Mouse (Mus musculus): ENCODE data around the gene Krr1.
"Not testable (repeated sequence)": the region's sequence is repeated elsewhere in the genome, so short reads cannot be mapped to it uniquely, and the experiment has no call there.

The Krr1 gene

DNA sequence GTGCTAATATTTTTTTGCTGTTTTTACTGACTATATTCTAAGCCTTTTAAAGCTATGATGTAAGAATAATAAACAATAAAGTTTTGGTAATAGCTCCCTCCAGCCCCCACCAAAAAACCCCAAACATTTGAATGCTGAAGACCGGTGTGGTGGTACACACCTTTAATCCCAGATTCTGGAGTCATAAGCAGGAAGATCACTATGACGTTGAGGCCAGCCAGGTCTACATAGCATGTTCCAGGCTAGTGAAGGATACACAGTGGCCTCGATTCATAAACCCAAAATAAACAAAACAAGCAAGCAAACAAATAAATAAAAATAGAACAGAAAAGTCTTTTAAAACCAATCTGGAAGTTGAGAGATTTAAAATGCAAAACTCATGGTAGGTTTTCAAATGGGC, 535 bp upstream of the Krr1 start:
- no peak for DNase-seq (ENCODE audit: low read depth, low spot score)

- DNase-seq (ENCODE audit: low read depth, low spot score) = peak; percentile 48
Observed at GRCm38 (mm10) chr10:111977584-111977983, 5.1 kb downstream of the Krr1 start.

GRCm38 (mm10) chr10:111983070-111983469, 10.6 kb downstream of the Krr1 start:
- no peak for DNase-seq (ENCODE audit: low read depth, low spot score)

- DNase-seq (ENCODE audit: low read depth, low spot score) = no peak
Observed at GRCm38 (mm10) chr10:111986453-111986852, 14.0 kb downstream of the Krr1 start.

GRCm38 (mm10) chr10:111995803-111996548, 23.5 kb downstream of the Krr1 start:
- DNase-seq (ENCODE audit: low read depth, low spot score) = no peak

DNA sequence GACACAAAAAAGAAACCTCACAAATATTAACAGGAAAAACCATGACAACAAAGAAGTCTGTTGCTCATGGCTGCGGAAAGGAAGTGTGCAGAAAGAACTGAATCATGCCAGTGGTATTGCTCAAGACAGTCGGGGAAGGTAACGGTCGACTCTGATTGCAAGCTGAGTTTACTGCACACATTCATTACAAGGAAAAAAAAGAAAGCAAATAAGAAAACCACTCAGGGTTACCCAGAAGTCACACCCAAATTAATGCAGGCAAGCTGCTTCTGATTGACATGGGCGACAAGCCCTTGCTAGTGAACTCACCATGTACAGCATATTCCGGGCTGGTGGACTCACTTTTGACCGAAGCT, 24.1 kb downstream of the Krr1 start:
- no peak for DNase-seq (ENCODE audit: low read depth, low spot score)

DNA sequence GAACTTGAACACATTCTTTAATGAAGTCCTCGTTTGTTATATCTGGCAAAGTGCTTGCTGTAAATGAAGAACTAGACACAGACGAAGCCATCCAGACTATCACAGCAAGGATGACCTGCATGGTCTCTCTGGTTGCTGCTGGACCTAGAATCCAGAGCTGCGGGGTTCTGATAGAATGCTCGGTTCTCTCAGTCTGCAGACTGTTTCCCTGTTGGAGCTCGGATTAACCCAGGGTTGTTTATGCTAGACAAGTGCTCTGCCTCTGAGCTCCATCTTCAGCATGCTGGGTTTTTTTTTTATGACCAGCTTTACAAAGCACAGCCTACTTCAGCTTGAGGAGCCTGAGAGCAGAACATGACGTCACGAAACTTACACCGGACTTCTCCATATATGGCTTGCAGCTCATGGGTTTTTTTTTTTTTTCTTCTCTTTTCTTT, 24.5 kb downstream of the Krr1 start:
- no peak for DNase-seq (ENCODE audit: low read depth, low spot score)

DNA sequence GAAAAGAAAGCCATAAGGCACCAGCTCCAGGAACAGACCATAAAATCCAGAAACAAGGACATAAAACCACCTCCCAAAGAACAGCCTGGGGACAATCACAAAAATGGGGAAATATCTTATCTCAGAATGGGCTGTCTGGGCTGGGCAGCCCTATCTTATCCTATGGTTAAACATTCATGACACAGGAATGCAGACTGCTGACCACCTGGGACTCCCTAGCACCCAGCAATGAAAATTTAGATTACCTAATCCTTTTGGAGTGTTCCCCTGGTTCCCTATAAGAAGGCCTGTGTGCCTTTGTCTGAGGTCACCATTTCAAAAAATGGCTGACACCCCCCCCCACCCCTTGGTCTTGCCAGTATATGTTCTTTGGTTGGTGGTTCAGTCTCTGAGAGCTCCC, 25.2 kb downstream of the Krr1 start:
- no peak for DNase-seq (ENCODE audit: low read depth, low spot score)

GRCm38 (mm10) chr10:111999765-112000164, 27.3 kb downstream of the Krr1 start:
- DNase-seq (ENCODE audit: low read depth, low spot score) = no peak

GRCm38 (mm10) chr10:112000568-112000967, 28.1 kb downstream of the Krr1 start:
- no peak for DNase-seq (ENCODE audit: low read depth, low spot score)

GRCm38 (mm10) chr10:112001350-112001749, 28.9 kb downstream of the Krr1 start:
- no peak for DNase-seq (ENCODE audit: low read depth, low spot score)

DNA sequence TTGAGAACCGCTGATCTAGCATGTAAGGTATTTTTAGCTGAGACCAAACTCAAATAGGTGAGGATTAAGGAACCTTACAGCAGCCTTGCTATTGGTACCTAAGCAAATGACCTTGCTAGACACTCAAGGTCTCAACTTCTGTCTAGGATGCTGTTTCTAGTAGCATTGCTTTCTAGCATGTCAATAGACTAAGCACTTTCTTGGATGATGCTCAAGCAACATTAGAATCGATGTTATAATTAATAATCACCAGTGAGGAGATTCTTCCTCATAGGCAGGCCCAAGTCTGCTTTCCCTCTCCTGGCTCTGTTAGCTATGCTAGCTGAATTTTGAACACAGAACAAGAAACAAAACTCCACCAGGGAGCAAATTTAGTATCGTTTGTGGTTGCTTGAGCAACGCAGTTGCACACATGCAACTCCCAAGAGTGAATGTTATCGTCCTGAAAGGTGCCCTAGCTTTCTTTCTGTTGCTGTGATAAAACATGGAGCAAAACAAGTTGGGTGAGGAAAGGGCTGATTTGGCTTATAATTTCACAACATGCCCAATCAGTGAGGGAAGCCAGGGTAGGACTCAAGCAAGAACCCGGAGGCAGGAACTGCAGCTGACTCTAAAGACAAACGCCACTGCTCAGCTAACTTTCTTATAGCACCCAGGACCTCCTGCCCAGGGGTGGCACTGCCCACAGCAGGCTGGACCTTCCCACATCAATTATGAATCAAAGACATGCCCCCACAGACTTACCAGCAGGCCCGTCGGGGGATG, 29.5 kb downstream of the Krr1 start:
- no peak for DNase-seq (ENCODE audit: low read depth, low spot score)

DNA sequence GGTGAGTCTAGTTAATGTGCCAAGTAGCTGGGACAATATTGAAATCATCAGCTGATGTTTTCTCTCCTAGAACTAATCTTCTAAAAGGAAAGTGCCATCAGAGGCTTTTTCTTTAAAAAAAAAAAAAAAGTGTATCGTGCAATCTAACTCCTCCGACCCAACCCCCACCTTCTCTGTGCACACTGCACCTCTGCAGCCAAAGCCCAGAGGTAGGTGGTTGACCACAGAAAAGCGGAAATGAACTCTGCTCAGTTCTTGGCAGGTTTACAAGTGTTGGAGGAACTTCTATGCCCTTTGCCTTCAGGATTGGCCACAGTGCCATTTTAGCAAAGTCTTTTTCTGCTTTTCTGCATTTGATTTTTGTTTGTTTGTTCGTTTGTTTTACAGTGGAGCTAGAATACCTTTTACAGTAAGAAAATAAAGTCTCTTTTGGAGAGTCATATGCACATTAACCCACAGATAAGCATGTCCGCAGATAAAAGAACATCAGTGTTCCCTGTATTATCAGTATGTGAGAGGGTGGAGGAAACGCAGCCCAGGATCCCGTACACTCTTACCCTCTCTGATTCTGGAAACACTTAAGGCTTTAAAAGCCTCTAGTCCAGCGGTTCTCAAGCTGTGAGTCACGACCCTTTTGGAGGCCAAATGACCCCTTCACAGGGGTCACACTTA, 30.2 kb downstream of the Krr1 start, which contains the start of gene Glipr1:
Gene Glipr1 (minus strand): TSS at position 88 of the 672 bp plus-strand sequence.
- no peak for DNase-seq (ENCODE audit: low read depth, low spot score)

DNA sequence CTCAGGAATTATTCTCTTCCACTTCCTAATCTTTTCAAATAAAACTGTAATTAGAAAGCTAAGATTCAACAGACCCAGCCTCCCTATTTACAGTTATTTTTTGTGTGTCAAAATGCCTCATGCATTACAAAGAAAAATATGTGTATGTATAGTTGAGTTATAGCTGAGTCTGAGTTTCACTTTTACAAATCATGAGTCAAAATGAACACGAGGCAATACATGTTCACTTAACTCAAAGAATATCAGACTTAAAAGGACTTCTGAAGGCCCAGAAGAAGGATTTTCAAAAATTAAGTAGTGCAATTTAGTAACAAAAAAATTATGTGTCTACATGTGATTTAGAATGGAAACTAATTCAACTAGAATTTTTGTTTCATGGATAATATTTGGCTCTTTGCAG, 37.0 kb downstream of the Krr1 start:
- DNase-seq (ENCODE audit: low read depth, low spot score) = not testable (repeated sequence)

- DNase-seq (ENCODE audit: low read depth, low spot score) = no peak
Observed at GRCm38 (mm10) chr10:112023585-112023984, 51.1 kb downstream of the Krr1 start.

- not testable (repeated sequence) for DNase-seq (ENCODE audit: low read depth, low spot score)
Observed at GRCm38 (mm10) chr10:112028689-112029088, 56.2 kb downstream of the Krr1 start.

All from embryo, embryonic 11.5 days (tissue).